Mouse (Mus musculus): Measurements from ENCODE around the gene Lgals3bp.

DNA sequence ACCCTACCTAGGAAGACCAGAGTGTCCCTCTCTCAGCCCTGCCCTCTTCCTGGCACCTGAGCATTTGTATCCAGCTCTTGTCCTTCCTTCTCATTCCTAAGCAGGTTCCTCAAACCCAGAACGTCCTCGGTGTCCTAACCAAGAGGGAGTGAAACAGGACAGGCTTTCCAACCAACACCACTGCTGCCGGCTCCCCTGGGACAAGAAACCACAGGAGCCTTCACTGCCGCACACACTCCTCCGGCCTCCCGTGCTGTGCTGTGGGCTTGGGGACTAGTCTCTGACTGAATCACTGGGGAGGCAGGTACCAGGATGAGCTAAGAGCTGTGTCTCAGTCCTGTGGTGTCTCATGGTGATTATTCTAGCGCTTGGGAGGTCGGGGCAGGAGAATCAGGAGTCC is 32.2 kb downstream of the Lgals3bp start:
- TF ChIP-seq CTCF (IDR thresholded peaks at IDR 0.05) (no peak), EP300 (IDR thresholded peaks at IDR 0.05; ENCODE audit: insufficient read depth, low read depth, low read length) (no peak), POLR2A (IDR thresholded peaks at IDR 0.05; ENCODE audit: insufficient read depth, low read depth, low read length) (no peak)

Measured in heart, adult 2 months (tissue).